Mouse (Mus musculus) liver, adult 2 months (tissue): ENCODE measurements around the gene Cdk14. TPM values are rescaled to one million over a fixed set of nuclear protein-coding genes. Genes with fewer than 3 reads are reported as not detected.

Source experiments
- DNase-seq: peaks from one replicate; pipeline ENCODE4 v3.0.0-alpha.2; 2011; ENCODE audit warnings: low read depth, low spot score; ENCODE audit errors: extremely low read depth
- H3K27ac ChIP-seq: fragments of 200-500 bp; replicated peaks from 2 replicates; pipeline ENCODE4 v1.5.1; 2012; ENCODE audit warnings: low read depth, mild to moderate bottlenecking, control low read depth, inconsistent platforms, low read length; ENCODE audit not compliant: insufficient read depth
- H3K27me3 ChIP-seq: fragments of 200-500 bp; 2 replicates; pipeline ENCODE4 v1.6.1; 2012; ENCODE audit warnings: mild to moderate bottlenecking, moderate library complexity, low read length, inconsistent platforms; ENCODE audit not compliant: control insufficient read depth, insufficient read depth
- H3K36me3 ChIP-seq: fragments of 200-500 bp; 2 replicates; pipeline ENCODE4 v1.6.1; 2012; ENCODE audit warnings: low read length, inconsistent platforms; ENCODE audit not compliant: control insufficient read depth, insufficient read depth
- H3K4me1 ChIP-seq: fragments of 200-500 bp; 2 replicates; pipeline ENCODE4 v1.6.1; 2011; ENCODE audit warnings: low read length; ENCODE audit not compliant: control insufficient read depth, insufficient read depth
- H3K4me3 ChIP-seq: fragments of 200-500 bp; 2 replicates; pipeline ENCODE4 v1.5.1; 2011; ENCODE audit warnings: low read depth, mild to moderate bottlenecking, control low read depth, low read length, moderate library complexity; ENCODE audit not compliant: insufficient read depth
- H3K79me2 ChIP-seq: fragments of 200-500 bp; 2 replicates; pipeline ENCODE4 v1.6.1; 2012; ENCODE audit warnings: inconsistent platforms, mild to moderate bottlenecking, low read length, moderate library complexity; ENCODE audit not compliant: control insufficient read depth, insufficient read depth
- H3K9ac ChIP-seq: fragments of 200-500 bp; 2 replicates; pipeline ENCODE4 v1.6.1; 2012; ENCODE audit warnings: low read depth, mild to moderate bottlenecking, control low read depth, inconsistent platforms, low read length
- CTCF ChIP-seq: fragments of 200-500 bp; IDR thresholded peaks from 2 replicates; pipeline ENCODE4 v1.5.1; 2011; ENCODE audit warnings: low read depth, low read length, control low read depth
- POLR2A ChIP-seq: fragments of 200-500 bp; IDR thresholded peaks from 2 replicates; pipeline ENCODE4 v1.6.1; 2011; ENCODE audit warnings: low read length, control low read depth; ENCODE audit not compliant: insufficient read depth; ENCODE audit errors: extremely low read depth
- WGBS: fragments of 180-500 bp; shearing (Covaris S2); methylation state at CpG from one replicate; pipeline ENCODE4 v1.1.7; 2018; 5-methylcytosine and 5-hydroxymethylcytosine counted together
- polyA plus RNA-seq: library from polyadenylated mRNA; depleted of rRNA; stranded (reverse); fragments of >200 nt; gene quantifications from 2 replicates; pipeline ENCODE4 v1.2.3, GENCODE M21; 2012
- total RNA-seq: library from RNA; depleted of rRNA; stranded (reverse); fragments of >200 nt; gene quantifications from 2 replicates; pipeline ENCODE4 v1.2.3, GENCODE M21; 2014

The Cdk14 gene
- total and polyA plus RNA-seq, 2 experiments: 0.31 to 2.7 TPM

DNA sequence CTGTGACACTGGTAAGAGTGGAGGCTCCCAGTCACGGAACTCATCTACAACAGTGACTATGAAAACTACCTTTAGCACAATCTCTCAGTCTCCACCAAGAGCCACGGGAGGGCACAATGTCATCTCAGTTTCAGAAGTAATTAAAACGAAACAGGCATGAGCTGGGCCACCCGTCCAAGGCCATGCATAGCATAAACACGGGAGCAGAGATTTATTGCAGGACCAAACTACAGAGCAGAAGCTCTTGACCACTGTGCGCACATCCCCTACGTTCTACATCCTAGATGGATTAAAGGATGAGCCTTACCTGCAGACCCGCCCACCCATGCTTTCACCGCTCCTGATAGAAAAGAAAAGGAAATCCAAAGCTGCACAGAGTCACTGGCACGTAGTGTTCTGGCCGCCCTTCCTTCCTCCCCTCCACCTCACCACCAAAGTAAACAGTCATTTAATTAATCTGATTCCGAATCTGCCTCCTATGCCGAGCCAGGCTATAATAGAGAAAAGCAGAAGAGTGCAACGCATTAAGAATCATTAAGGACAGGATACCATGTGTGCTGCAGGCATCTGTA is 158.3 kb downstream of the Cdk14 start:
- H3K79me2 ChIP-seq: no peaks in the 10 kb centered on the region
- WGBS: 54% methylated on average over 14 of the region's 14 CpGs
- no peak overlapping the region for H3K9ac ChIP-seq
- no peak overlapping the region for H3K4me3 ChIP-seq
- H3K27ac ChIP-seq: no peak overlapping the region
- H3K27me3 ChIP-seq: no peaks in the 10 kb centered on the region
- peaks cover 5% of the 10 kb centered on the region for H3K4me1 ChIP-seq
- no peaks in the 10 kb centered on the region for H3K36me3 ChIP-seq
- TF ChIP-seq POLR2A (no peak), CTCF (no peak)
- no peak for DNase-seq

DNA sequence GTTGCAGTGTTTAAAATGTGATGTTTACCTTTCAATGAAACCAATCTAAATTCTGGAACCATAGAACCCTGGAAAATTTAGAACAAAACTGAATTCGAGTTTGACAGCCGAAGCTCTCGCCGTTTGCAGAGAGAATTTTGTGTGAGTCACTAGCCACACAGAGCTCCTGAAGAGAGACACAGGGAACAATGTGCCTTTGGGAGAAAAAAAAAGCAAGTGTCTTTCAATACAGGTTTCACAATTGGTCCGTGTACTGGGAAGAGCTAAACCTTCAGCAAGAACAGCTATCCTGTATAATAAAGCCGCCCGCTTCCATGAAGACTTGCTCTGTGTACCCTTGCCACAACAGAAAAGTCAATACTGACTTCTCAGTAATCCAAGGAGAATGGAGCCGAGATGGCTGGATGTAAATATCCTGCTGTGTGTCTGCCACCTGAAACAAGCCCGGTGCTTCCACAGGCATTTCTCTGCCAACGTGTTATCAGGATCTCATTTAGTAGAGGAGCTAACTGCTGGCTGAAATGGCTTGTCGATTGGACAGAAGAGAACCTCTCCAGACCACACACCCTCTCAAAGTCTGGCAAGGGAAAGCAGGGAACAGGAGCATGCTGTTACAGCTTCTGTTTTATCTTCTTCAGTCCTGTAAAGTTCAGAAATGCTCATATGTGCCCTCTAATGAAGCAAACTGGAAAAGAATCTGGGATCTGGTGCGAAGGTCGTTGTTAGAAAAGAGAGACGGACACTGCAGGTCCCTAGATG is 159.0 kb downstream of the Cdk14 start:
- Histone ChIP-seq H3K27ac (no peak overlapping the region), H3K79me2 (no peaks in the 10 kb centered on the region), H3K4me1 (peaks cover 5% of the 10 kb centered on the region), H3K27me3 (no peaks in the 10 kb centered on the region), H3K36me3 (no peaks in the 10 kb centered on the region), H3K9ac (no peak overlapping the region), H3K4me3 (no peak overlapping the region)
- TF ChIP-seq POLR2A: no peak
- TF ChIP-seq CTCF: no peak
- WGBS: 46% methylated on average over 14 of the region's 14 CpGs
- DNase-seq: no peak

DNA sequence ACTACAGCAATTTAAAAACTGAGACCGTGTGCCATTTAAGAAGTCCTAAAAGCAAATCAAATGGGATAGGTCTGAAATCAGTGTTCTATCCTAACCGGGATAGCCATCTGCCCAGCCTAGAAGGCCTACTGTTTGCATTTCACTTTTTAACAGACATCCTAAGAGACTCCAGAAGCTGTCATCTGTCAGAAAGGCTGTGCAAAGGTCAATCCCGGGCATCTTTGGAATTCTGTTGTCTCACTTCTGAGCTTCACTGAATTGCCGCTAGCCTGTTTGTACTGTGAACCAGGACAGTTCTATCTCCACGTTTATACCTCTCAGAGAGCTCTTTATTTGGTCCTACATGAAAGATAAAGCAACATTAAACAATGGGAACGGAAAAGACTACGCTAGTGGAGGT is 159.8 kb downstream of the Cdk14 start:
- no peak overlapping the region for H3K9ac ChIP-seq
- H3K4me3 ChIP-seq: no peak overlapping the region
- DNase-seq: no peak
- H3K4me1 ChIP-seq: peaks cover 5% of the 10 kb centered on the region
- TF ChIP-seq POLR2A (no peak), CTCF (no peak)
- WGBS: 55% methylated on average over 7 of the region's 7 CpGs
- H3K27me3 ChIP-seq: no peaks in the 10 kb centered on the region
- no peaks in the 10 kb centered on the region for H3K36me3 ChIP-seq
- H3K79me2 ChIP-seq: no peaks in the 10 kb centered on the region
- no peak overlapping the region for H3K27ac ChIP-seq

DNA sequence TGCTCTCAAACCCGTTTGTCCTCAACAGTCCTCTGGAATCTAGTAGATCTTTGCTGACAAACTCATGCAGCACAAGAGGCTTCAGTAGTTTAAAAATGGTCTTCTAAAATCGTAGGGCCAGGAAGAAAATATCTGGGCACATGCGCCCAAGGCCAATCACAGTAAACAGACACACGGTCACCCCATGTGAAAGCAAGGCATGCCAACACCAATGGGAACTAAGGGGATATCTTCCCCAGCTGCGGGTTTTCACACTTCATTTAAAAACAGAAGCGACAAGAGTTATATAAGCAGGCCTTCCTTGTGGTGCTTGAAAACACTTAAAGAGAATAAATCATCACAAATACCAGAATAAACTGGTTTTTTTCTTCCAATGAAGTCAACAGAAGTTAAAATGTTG is 165.7 kb downstream of the Cdk14 start:
- H3K4me3 ChIP-seq: no peak overlapping the region
- DNase-seq: no peak
- H3K4me1 ChIP-seq: no peaks in the 10 kb centered on the region
- H3K9ac ChIP-seq: no peak overlapping the region
- no peak overlapping the region for H3K27ac ChIP-seq
- no peaks in the 10 kb centered on the region for H3K27me3 ChIP-seq
- H3K36me3 ChIP-seq: no peaks in the 10 kb centered on the region
- no peak for TF ChIP-seq CTCF
- no peak for TF ChIP-seq POLR2A
- 90% methylated on average over 6 of the region's 6 CpGs for WGBS
- H3K79me2 ChIP-seq: no peaks in the 10 kb centered on the region

DNA sequence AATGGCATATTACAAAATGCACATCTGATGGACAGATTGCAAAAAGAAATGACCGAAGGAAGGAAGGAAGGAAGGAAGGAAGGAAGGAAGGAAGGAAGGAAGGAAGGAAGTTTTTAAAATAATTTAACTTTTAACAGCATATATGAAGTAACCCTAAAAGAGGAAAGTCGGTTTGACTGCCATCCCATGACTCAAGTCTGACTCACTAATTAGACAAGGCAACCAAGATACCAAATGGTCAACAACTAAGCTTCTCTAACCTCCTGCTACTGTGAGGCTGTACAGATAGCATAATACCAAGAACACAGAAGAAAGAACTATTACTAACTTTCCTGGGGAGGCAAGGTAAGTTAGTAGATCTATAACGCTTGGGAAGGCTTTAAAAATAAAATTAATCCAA is 166.9 kb downstream of the Cdk14 start:
- no peak overlapping the region for H3K9ac ChIP-seq
- no peak for DNase-seq
- TF ChIP-seq POLR2A (no peak), CTCF (no peak)
- no peaks in the 10 kb centered on the region for H3K36me3 ChIP-seq
- no peak overlapping the region for H3K27ac ChIP-seq
- WGBS: 85% methylated on average over 3 of the region's 3 CpGs
- no peaks in the 10 kb centered on the region for H3K27me3 ChIP-seq
- no peaks in the 10 kb centered on the region for H3K79me2 ChIP-seq
- H3K4me3 ChIP-seq: no peak overlapping the region
- no peaks in the 10 kb centered on the region for H3K4me1 ChIP-seq

DNA sequence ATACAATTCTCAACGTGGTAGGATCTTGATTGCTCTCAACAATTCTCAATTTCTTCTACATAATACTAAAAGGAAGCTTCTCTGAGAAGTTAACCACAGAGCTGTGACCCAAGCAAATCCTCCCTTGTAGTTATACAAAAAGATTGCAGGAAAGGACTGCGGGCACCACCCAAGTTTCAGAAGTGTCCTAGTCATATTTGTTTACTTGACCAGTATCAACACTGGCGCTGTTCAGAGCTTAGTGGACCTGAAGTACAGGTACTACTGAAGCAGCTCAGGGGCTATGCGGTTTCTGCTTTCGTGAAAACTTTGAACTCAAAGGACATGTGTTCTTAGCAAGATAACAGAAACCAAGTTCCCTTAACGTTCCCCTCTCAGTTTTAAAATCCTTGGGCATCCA is 172.4 kb downstream of the Cdk14 start:
- Histone ChIP-seq H3K4me3 (no peak overlapping the region), H3K79me2 (no peaks in the 10 kb centered on the region), H3K27me3 (no peaks in the 10 kb centered on the region), H3K9ac (no peak overlapping the region), H3K36me3 (no peaks in the 10 kb centered on the region), H3K27ac (no peak overlapping the region), H3K4me1 (no peaks in the 10 kb centered on the region)
- WGBS: 84% methylated on average over 6 of the region's 6 CpGs
- DNase-seq: no peak
- no peak for TF ChIP-seq CTCF
- TF ChIP-seq POLR2A: no peak
